Mouse (Mus musculus): ENCODE measurements around the gene Hfm1. TPM values are rescaled to one million over a fixed set of nuclear protein-coding genes. Genes with fewer than 3 reads are reported as not detected.

Hfm1 gene
- polyA plus RNA-seq (2014; fragmentation: Illumina TruSeq; extraction: RNeasy Lipid Tissue Mini Kit (QIAGEN cat#74804); ENCODE audit: low read depth, low replicate concordance): 0.27 TPM

GRCm38 (mm10) chr5:106925488-106926368 lies at the start of gene Hfm1:
Gene Hfm1 (minus strand): TSS chr5:106926321.

GRCm38 (mm10) chr5:106963584-106964512 lies 37.7 kb upstream of the Hfm1 start, which contains the start of gene Cdc7:
Gene Cdc7 (plus strand): TSS chr5:106964322.

Other genes starting within 250 kb of the Hfm1 start
- gene Zfp644, start 229.0 kb downstream of the Hfm1 start, polyA plus RNA-seq (2014; fragmentation: Illumina TruSeq; extraction: RNeasy Lipid Tissue Mini Kit (QIAGEN cat#74804); ENCODE audit: low read depth, low replicate concordance): 21.9 TPM
- gene Cdc7, start 38.0 kb upstream of the Hfm1 start, polyA plus RNA-seq (2014; fragmentation: Illumina TruSeq; extraction: RNeasy Lipid Tissue Mini Kit (QIAGEN cat#74804); ENCODE audit: low read depth, low replicate concordance): 3.1 TPM

All from adipose tissue, adult 10 weeks (tissue).